12 mouse cellular contexts compared by ENCODE assay signal in the genomic region with DNA sequence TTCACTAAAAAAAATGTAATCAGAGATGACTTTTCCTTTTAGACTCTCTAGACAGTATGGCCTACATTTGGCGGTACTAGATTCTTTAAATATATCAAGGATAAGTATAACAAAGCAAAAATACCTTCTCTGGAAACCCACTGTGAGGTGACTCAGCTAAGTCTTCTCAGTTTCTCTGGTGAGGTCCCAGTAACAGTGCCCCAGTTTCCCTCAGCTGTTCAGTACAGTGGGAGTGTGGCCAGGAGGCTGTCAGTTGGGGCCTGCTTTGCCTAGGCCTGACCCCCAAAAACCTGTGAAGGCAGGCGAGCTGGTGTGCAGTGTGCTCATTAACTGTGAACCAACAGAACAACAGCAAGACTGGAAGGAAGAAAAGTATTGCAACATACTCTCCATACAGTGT.
"Had no signal": no experiment of that assay in that cellular context is flagged by ENCODE, and none has a peak within 500 bp of the region (broad histone marks: within the 10 kb centered on the region; RNA-seq: fewer than 3 reads in every experiment).

No protein-coding gene starts in this region.

- DNase-seq: kidney, adult 2 months; kidney, postnatal 25 days; layer of hippocampus, adult 9-11 months; liver, postnatal 0 days; lung, embryonic 14.5 days; lung, postnatal 36 days; midbrain, embryonic 14.5 days; spleen, adult 18-20 months; thymus, adult 18-20 months; thymus, postnatal 36 days had no signal

- ATAC-seq: intestine, postnatal 0 days; liver, postnatal 0 days; lung, postnatal 0 days had no signal
